Mouse (Mus musculus) CD8-positive naive resting alpha-beta T cell, adult 57 days (primary cell): ENCODE data around the gene Rbm42. TPM values are rescaled to one million over a fixed set of nuclear protein-coding genes. Genes with fewer than 3 reads are reported as not detected.

Experiments used
- total RNA-seq: library from RNA; stranded (reverse); gene quantifications from one replicate; pipeline ENCODE4 v1.2.4, GENCODE M21; 2023

Rbm42 gene
- total RNA-seq, result 91.5 TPM

GRCm38 (mm10) chr7:30649591-30650540, at the start of gene Rbm42:
Gene Rbm42, minus strand, starts transcription at chr7:30650317.

GRCm38 (mm10) chr7:30698589-30698988, 48.5 kb upstream of the Rbm42 start, which contains the start of gene 2200002J24Rik:
Gene 2200002J24Rik, plus strand, starts transcription at chr7:30698926.

GRCm38 (mm10) chr7:30671480-30671879, 21.4 kb upstream of the Rbm42 start, which contains the start of gene Pmis2:
Gene Pmis2, minus strand, starts transcription at chr7:30671605.

GRCm38 (mm10) chr7:30664529-30665200, 14.5 kb upstream of the Rbm42 start, which contains the start of gene Haus5:
Gene Haus5, minus strand, starts transcription at chr7:30664994.

GRCm38 (mm10) chr7:30635752-30636151, 14.4 kb downstream of the Rbm42 start, which contains the start of gene Etv2:
Gene Etv2, minus strand, starts transcription at chr7:30635852.

GRCm38 (mm10) chr7:30625530-30626384, 24.4 kb downstream of the Rbm42 start, which contains the start of gene Cox6b1:
Gene Cox6b1, minus strand, starts transcription at chr7:30626151.

GRCm38 (mm10) chr7:30612654-30613402, 37.3 kb downstream of the Rbm42 start, which contains the start of gene Upk1a:
Gene Upk1a, minus strand, starts transcription at chr7:30612847.

GRCm38 (mm10) chr7:30598786-30599185, 51.3 kb downstream of the Rbm42 start, which contains the start of gene Zbtb32:
Gene Zbtb32, minus strand, starts transcription at chr7:30598909.

Other genes with a start within 250 kb of the Rbm42 start
- gene Tyrobp, start 236.6 kb downstream of the Rbm42 start, total RNA-seq, result 21.2 TPM
- gene Hcst, start 230.5 kb downstream of the Rbm42 start, total RNA-seq, result 181 TPM
- gene Nfkbid, start 228.6 kb downstream of the Rbm42 start, total RNA-seq, result 60.6 TPM
- 0.37 TPM for gene Aplp1, start 204.8 kb downstream of the Rbm42 start, total RNA-seq
- gene Kirrel2, start 192.6 kb downstream of the Rbm42 start, total RNA-seq, result not detected
- not detected for gene Nphs1, start 192.0 kb downstream of the Rbm42 start, total RNA-seq
- not detected for gene Prodh2, start 156.7 kb downstream of the Rbm42 start, total RNA-seq
- gene Arhgap33, start 115.3 kb downstream of the Rbm42 start, total RNA-seq, result 7.0 TPM
- 4.1 TPM for gene Hspb6, start 98.1 kb downstream of the Rbm42 start, total RNA-seq
- gene Proser3, start 98.0 kb downstream of the Rbm42 start, total RNA-seq, result 11.5 TPM
- 39.9 TPM for gene Lin37, start 90.5 kb downstream of the Rbm42 start, total RNA-seq
- 77.5 TPM for gene U2af1l4, start 87.0 kb downstream of the Rbm42 start, total RNA-seq
- 30.1 TPM for gene Gm49396, start 87.0 kb downstream of the Rbm42 start, total RNA-seq
- 104 TPM for gene Psenen, start 86.7 kb downstream of the Rbm42 start, total RNA-seq
- 48.2 TPM for gene Igflr1, start 84.9 kb downstream of the Rbm42 start, total RNA-seq
- 106 TPM for gene Kmt2b, start 61.6 kb downstream of the Rbm42 start, total RNA-seq
- not detected for gene Zbtb32, start 51.4 kb downstream of the Rbm42 start, total RNA-seq
- gene Upk1a, start 37.5 kb downstream of the Rbm42 start, total RNA-seq, result 0.49 TPM
- gene Cox6b1, start 24.2 kb downstream of the Rbm42 start, total RNA-seq, result 185 TPM
- gene Etv2, start 14.5 kb downstream of the Rbm42 start, total RNA-seq, result not detected
- gene Haus5, start 14.7 kb upstream of the Rbm42 start, total RNA-seq, result 37.6 TPM
- gene Pmis2, start 21.3 kb upstream of the Rbm42 start, total RNA-seq, result not detected
- not detected for gene 2200002J24Rik, start 48.6 kb upstream of the Rbm42 start, total RNA-seq
- not detected for gene Atp4a, start 61.9 kb upstream of the Rbm42 start, total RNA-seq
- gene Tmem147, start 79.2 kb upstream of the Rbm42 start, total RNA-seq, result 47.1 TPM
- not detected for gene Gapdhs, start 93.4 kb upstream of the Rbm42 start, total RNA-seq
- 6.2 TPM for gene Sbsn, start 101.2 kb upstream of the Rbm42 start, total RNA-seq
- gene Dmkn, start 113.4 kb upstream of the Rbm42 start, total RNA-seq, result not detected
- gene Krtdap, start 137.6 kb upstream of the Rbm42 start, total RNA-seq, result not detected
- 1.3 TPM for gene Ffar2, start 173.5 kb upstream of the Rbm42 start, total RNA-seq
- not detected for gene Ffar3, start 205.9 kb upstream of the Rbm42 start, total RNA-seq
- gene Ffar1, start 211.2 kb upstream of the Rbm42 start, total RNA-seq, result 1.3 TPM
- gene Cd22, start 230.0 kb upstream of the Rbm42 start, total RNA-seq, result 60.4 TPM